Mouse (Mus musculus): Measurements from ENCODE around the gene Rhno1. TPM values are rescaled to one million over a fixed set of nuclear protein-coding genes. Genes with fewer than 3 reads are reported as not detected.
"Not testable (repeated sequence)": the region's sequence is repeated elsewhere in the genome, so short reads cannot be mapped to it uniquely, and the experiment has no call there.

Rhno1 gene
- 10 to 100 TPM in 1 of 2 experiments, 1 to 10 TPM in 1; 8.8 to 10.6 TPM for total RNA-seq (2021)
- long read RNA-seq, experiment 1, partial matches to known transcripts = 0 of 12 reads
- long read RNA-seq, experiment 1, other reads (novel, unspliced or antisense) = 6 of 12 reads
- long read RNA-seq, experiment 2, partial matches to known transcripts = 0 of 7 reads
- long read RNA-seq, experiment 2, other reads (novel, unspliced or antisense) = 3 of 7 reads

DNA sequence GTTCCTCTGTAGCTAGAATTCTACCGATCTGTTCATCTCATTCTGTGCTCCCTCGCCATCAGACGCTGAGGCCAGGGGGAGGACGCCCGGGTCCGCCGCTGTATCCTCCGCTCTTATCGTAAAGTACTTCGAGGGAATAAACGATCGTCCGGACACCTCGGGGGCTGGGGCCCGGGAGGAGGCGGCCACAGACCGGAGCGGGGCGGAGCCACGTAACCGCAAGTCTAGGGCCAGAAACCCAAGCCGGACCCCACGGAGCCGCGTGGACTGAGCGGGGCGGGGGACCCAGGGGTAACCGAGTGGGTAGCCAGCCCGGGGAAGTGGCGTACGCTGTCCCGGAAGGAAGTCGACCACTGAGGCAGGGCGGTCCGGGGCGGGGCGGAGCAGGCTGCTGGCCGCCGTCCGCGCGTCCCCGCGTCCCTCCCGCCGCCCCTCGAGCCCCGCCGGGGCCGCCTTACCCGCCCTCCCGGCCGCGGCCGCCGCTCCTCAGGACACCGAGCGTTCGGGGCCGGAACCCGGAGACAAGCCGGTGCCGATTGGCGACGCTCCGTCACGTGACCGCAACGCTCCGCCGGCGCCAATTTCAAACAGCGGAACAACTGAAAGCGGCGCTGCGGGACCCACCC lies at the start of gene Rhno1, which contains the start of gene Foxm1:
TSS of gene Rhno1 (minus strand) at position 531 of the 626 bp plus-strand sequence.
TSS of gene Foxm1 (plus strand) at position 587 of the 626 bp plus-strand sequence.
- peak; percentile 89 to 90 for DNase-seq

DNA sequence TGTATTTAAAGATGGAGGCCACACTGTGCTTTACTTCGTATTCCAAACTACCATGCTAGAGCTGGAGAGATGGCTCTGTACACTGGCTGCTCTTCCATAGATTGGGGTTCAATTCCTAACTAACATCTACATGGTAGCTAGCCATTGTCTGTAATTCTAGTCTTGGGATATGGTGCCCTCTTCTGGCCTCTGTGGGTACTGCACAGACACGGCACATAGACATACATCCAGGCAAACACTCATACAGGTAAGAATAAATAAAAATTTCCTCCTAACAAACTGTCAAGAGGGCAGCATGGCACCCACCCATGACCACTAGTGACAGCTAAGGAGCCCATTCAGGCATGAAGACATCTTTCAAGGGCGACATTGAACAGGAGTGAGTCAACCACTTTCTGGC lies 48.4 kb upstream of the Rhno1 start:
- DNase-seq = peak; percentile 59 to 94

DNA sequence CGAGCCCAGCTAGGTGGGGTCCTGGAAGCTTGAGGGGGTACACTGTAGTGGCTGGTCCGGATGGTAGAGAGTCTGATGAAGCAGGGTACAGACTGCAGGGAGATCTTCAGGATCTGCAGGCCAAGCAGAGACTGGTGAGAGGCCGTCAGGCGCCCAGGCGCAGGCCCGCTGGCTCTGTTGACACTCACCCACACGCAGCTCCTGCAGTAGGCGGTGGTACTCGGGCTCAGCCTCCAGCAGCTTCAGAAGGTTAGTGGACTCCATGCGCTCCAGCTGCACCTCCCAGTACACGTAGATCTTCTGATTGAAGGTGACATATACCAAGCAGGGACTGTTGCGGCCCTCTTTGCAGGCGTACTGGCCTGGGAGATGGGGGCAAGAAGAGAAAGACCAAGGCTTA lies 47.6 kb upstream of the Rhno1 start:
- DNase-seq = no peak

DNA sequence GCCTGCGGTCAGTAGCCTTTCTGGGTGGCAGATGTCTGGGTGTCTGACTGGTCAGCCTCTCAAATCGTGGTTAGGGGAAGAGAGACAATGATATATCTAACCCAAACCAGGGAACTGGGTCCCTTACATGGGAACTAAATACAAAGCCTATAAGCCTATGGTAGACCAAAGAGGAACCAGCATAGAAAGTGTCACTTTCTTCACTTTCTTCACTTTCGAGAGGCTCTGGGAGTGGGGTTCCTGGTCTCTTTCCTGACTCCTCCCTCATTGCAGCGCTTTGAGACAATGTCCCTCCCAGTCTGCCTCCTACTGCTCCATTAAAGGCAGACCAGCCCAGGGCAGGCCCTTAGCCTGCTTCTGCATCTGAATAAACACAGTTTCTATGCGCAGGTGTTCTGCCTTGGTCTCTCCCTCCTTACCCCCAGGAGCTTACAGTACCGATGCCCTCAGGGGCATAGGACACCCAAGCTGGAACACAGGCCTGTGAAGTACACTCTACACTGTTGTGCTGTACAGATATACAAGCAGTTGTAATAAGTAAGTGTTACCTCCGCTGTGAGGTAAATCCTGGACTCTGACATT lies 45.9 kb upstream of the Rhno1 start:
- no peak for DNase-seq

DNA sequence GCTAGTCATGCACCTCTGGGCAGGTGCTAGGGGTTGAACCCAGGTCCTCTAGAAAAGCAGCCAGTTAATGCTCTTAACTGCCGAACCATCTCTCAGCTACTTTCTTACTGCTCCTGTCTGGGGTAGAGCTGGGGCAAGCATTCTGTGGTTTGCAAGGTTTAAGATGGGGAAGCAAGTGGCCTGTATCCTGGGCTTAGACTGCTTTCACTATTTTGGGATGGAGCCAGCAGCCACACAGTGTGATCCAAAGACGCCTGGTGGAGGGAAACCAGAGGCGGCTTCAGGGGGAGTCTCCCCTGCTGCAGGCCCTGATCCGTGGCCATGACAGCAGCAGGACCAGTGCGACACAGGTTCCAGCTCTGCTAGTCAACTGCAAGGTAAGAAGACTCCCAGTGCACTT lies 42.0 kb upstream of the Rhno1 start:
- no peak for DNase-seq

DNA sequence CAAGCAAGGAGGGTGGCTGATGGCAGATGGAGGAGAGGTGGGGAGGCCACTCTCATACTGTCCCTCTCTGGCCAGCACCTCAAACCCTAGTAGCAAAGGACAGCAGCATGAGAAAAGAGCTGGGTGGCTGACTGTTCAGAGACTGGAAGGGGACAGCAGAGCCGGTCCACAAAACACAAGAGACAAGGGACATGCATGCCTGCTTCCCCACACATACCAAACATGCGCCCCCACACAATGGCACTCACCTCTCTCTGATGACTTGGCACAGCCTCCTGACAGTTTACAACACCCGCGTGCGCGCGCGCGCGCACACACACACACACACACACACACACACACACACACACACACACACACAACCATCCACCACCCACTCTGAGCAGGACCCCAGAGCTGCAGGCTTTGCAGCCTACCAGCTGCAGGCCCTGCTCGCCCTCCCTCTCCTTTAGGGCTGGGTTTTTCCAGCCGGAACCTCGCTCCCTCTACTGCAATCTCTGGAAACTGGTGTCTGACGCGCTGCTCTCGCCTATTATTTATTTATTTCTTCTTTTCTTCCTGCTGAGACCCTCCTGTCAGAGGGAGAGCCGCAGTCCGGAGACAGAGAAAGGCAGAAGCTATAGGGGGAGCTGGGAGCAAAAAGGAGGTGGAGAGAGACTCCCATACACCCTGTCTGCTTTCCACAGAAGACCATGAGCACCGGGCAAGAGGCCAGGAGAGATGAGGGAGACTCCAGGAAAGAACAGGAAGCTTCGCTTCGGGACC lies 36.9 kb upstream of the Rhno1 start:
- DNase-seq = peak in 1 of 2 experiments; percentile 20

DNA sequence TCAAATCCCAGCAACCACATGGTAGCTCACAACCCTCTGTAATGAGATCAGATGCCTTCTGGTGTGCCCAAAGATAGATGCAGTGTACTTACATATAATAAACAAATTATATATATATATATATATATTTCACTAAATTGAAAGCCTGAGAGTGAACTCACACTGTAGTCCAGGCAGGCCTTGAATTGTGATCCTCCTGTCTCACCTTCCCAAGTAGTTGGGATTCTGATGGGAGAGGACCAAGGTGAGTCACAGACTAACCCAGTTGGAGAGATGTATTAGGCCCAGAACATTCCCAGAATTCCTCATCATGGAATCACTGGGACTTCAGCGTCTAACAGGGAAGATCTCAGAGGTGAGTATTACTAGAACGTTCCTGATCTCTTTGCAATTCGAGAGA lies 36.3 kb upstream of the Rhno1 start, which contains the start of gene Nrip2:
TSS of gene Nrip2 (plus strand) at position 301 of the 400 bp plus-strand sequence.
- no peak for DNase-seq

DNA sequence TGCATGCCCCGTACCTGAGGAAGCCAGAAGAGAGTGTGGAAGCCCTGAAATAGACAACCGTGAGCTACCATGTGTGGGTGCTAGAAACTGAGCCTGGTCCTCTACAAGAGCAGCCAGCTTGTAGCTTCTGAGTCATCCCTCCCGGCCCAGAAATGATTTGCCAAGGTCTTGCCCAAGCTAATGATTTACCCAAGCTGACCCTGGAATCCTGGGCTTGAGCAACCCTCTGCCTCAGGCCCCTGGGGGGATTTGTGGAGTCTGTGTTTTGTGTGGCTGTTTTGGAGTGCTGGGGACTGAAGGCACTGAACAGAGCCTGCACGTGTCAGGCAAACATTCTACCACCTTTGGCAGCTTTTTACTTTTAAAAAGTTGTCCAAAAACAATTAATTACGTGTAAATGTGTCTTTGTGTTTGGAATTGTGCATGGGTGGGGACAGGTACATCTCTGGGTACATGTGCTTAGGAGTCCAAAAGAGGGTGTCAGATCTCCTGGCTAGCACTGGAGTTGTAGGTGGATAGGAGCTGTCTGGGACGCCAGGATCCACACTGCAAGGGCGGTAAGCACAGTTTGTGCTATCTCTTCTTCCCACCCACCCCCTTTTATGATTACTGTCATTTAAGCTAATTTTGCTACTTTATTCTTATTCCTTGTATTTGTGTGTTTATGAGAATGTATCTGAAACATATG lies 35.0 kb upstream of the Rhno1 start:
- no peak for DNase-seq

DNA sequence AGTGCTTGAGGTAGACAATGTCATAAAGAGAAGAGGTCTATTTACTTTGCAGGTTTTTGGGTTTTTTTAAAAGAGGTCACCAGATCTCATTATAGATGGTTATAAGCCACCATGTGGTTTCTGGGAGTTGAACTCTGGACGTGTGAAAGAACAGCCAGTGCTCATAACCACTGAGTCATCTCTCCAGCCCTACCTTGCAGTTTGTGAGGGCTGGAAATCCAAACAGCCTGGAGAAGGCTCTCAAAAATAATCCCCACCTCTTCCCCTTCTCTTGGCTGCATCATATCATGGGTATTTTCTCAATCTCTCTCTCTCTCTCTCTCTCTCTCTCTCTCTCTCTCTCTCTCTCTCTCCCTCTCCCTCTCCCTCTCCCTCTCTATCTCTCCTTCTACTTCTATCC lies 28.0 kb upstream of the Rhno1 start:
- DNase-seq = no peak

DNA sequence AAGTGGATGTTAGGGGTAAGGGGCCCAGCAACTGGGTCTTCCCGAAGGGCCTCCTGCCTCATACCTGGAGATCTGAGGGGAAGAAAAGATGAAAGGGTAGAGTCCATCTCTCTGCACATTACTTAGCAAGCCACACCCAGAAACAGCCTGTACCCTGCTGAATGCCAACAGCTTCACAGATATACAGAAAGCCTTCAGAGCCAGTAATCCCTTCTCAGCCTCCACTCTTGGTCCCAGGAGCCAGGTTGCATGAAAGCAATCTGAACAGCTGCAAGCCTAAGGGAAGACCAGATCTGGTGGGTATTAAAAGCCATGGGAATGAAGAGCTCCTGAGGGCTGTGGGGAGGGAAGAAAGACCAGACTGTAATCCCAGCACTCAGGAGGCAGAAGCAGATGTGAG lies 26.5 kb upstream of the Rhno1 start:
- no peak for DNase-seq

DNA sequence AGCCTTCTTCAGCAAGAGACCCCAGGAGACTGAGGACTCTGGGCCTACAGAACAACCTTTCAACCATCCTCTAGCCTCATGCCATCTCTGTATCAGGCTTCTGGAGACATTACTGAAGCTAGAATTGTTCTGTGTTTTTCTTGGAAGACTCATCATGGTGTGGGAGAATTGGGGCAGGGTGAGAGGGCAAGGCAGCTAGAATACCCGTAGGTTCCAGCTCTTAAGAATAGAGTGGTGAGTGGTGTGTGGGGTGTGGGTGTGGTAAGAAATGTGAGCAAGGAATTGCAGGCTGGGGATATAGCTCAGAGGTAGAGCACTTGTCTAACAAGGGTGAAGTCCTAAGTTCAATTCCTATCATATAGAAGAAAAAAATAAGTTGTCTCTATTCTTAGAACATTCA lies 22.3 kb upstream of the Rhno1 start:
- DNase-seq = no peak

DNA sequence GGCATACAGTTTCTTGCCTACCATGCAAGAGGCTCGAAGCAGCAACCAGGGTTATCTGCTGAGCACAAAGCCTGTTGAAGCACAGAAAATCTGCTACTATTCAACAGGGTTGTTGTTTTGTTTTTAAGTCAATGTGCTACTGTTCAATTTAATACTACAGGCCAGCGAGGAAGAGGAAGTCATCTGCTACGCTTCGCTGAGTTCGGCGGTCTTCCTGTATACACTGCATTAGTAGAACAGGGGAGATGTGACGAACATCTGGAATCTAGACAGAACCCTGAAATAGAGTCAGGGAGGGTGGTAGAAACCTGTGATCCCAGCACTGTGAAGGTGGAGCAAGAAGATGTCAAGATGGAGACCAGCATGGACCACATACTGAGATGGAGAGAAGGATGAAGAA lies 21.0 kb upstream of the Rhno1 start:
- no peak for DNase-seq

DNA sequence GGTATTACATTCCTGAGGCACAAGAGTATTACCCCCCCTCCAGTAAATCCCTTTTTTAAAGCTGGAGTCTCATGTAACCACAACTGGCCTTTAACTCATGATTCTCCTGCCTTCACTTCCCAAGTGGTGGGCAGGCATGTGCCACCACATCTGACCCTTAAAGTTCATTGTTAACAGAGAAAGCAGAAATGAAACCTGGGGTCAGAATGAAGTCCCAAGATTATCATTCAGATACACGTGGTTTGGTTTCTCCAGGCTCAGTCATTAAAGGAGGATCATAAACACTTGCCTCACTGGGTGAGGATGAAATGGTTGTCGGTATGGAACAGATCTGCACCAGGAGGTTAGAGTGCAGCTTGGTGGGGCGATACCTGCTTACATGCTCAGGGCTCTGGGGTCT lies 18.5 kb upstream of the Rhno1 start:
- DNase-seq = no peak

DNA sequence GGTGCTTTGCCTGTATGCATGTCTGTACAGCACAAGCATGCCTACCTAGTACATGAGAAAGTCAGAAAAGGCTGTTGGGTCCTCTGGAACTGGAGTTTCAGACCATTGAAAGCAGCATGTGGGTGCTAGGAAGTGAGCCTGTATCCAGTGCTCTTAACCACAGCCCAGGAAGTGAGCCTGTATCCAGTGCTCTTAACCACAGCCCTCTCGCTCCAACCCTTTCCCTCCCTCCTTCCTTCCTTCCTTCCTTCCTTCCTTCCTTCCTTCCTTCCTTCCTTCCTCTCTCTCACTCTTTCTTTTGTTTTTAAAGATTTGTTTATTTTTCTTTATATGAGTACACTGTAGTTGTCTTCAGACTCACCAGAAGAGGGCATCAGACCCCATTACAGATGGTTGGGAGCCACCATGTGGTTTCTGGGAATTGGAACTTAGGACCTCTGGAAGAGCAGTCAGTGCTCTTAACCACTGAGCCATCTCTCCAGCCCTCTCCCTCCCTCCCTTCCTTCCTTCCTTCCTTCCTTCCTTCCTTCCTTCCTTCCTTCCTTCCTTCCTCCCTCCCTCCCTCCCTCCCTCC lies 18.0 kb upstream of the Rhno1 start:
- not testable (repeated sequence) for DNase-seq

DNA sequence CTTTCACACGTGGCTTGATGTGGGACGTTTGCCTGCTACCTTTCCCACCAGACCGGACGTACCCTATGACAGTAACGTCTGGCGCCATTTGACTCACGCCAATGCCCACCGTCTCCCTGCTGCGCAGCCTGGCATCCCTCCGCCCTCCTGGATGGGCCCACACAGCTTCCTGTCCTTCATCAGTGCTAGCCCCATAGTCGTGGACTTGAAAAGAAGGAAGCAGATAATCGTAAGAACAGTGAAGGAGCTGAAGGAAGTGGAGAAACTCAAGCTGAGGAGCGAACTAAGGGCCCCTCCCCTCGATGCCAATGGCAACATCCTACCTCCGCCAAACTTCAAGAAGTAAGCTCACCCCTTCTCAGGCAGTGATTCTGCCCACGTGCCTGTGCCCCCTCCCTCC lies 16.9 kb upstream of the Rhno1 start:
- DNase-seq = no peak

DNA sequence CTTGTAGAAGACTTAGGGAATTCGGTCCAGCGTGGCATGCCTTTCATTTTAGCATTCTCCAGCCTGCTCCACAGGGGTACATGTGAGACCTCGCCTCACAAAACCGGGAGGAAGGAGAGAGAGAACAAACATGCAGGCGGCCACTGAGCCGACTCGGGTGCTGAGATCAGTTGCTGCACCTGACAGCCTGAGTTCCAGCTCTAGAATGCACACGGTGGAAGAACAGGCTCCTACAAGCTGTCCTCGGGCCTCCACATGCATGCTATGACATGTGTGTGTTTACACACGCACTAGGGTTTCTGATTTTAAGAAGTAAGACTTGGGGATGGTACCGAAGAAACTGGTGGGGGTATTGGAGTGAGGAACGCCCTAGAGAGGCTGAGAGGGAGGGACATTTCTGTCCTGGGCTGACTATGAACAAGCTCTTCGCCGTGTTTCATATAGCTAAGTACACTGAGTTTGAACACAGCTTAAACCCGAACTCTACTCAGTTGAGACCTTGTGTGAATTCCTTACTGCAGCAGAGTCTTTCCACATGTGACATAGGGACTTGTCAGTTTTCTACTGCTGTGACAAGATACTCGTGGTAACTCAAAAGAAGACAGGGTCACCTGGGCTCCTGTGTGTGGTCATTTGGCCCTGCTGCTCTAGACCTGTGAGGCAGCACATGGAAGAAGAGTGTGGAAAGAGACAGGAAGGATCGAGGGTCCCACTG lies 13.8 kb upstream of the Rhno1 start:
- DNase-seq = no peak

DNA sequence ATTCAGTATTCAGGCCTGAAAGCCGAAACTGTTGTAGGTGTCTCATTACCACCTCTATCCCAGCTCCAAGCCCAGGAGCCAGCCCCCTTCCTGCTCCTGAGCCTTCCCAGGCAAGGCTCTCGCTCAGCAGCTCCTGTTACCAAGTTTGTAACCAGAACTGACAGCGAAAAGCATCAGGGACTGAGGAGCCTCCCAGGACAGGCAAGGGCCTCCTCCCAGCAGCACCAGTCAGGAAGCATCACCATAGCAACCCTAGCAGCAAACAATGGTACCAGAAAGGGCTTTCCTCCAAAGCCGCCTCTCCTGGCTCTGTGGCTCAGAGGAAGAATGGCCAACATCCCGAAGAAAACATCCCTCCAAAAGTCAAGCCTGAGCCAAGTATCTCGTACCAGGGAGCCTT lies 12.5 kb upstream of the Rhno1 start, which contains the start of the genes Tex52 and Gm44596:
TSS of gene Tex52 (plus strand) at position 265 of the 400 bp plus-strand sequence.
TSS of gene Gm44596 (plus strand) at position 312 of the 400 bp plus-strand sequence.
- peak; percentile 40 to 71 for DNase-seq

DNA sequence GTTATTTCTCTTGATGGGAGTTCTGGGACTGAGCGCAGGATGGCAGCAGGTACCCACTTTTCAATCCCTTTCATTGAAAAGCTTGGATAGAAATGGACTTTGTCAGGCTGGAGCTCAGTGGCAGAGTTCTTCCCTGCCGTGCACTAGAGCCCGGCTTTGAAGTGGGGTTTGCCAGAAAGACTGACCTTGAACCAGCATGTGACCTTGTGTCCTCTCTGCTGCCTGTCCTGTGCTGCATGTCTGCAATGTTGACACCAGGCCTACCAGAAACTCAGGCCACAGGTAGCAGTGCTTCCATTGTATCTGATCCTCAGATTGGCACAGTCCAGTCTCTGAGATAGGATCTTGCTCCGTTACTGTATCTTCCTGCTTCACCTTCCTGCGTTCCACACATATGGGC lies 7.3 kb upstream of the Rhno1 start:
- DNase-seq = no peak

DNA sequence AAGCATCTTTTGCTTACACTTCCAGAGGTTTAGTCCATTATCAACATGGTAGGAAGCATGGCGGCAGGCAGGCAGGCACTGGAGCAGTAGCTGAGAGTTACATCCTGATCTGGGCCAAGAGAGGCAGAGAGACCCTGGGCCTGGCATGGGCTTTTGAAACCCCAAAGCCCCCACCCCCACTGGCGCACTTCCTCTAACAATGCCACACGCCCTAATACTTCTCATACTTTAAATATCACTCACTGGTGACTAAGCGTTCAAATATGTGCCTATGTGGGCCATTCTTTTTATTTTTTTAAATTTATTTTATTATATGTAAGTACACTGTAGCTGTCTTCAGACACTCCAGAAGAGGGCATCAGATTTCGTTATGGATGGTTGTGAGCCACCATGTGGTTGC lies 3.8 kb upstream of the Rhno1 start:
- no peak for DNase-seq

DNA sequence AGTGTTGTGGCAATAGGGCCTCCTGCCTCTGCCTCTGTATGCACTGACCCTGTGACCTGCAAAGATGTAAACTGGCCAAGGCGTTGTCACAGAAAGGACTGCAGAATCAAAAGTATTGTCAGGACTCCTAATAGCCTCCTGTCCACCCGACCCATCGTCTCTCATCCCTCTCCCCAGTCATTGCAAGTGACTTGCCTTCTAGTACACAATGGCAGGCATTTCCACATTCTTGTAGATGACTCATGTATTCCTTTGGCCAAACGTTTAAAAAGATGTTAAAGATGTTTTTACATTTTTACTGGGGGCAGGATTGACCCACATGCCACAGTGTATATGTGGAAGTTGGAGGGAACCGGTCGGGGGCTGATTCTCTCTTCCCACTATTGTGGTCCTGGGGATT lies 2.0 kb upstream of the Rhno1 start:
- no peak for DNase-seq
